Mouse (Mus musculus): ENCODE data around the gene Cox8a.

GRCm38 (mm10) chr19:7236742-7237141 is 19.3 kb upstream of the Cox8a start:
- TF ChIP-seq CTCF (IDR thresholded peaks at IDR 0.05; ENCODE audit: borderline replicate concordance, control insufficient read depth, extremely low read depth, insufficient read depth, low read length, poor library complexity) (no peak), POLR2A (IDR thresholded peaks at IDR 0.05; ENCODE audit: control insufficient read depth, extremely low read depth, insufficient read depth, low read length, poor library complexity) (no peak)

Measured in thymus, adult 2 months (tissue).